In the genomic region with DNA sequence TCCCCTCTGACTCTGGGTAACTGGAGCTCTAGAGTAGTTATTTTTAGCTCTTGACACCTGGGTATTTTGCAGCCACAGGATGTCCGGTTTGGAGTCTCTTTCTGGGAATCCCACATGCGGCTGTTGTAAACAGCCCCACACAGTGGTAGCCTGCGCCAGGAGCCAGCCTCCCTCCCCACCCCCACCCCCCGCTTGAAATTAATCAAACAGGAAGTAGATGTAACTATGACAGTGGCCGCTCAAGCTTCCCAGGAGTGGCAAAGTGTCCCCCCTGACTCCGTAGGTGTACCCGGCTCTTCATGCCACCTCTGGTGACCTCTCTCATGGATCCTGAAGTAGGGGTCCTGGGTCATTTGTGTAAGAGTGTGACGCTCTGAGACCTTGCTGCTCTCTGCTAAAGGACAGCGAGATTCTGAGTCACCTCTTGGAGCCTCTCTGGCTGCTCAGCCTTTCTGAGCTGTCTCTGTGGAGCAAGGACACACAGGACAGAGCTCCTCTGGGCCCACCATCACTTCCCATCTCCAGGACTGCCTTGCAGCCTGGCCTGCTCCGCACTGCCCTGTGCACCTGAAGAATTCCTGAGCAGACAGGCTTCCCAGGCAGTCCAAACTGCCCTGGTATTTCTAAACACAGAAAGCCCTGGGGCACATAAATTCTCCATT, we compare ENCODE assay signal across 7 mouse cellular contexts. TPM values are rescaled to one million over a fixed set of nuclear protein-coding genes. Genes with fewer than 3 reads are reported as not detected.
A peak's percentile ranks its signal among the peaks of the same experiment; 100 is the strongest.
DNase-seq lines count a peak whose midpoint lies in the region; ATAC-seq lines count a peak whose summit lies in the region.

No protein-coding gene starts in this region.

- peak; percentile 56 for ATAC-seq in CD4-positive, CD25-positive, alpha-beta regulatory T cell, adult 4 months
- ATAC-seq in granulocyte monocyte progenitor cell, adult 5-6 weeks (replicated peaks; ENCODE audit: poor library complexity, severe bottlenecking) = peak; percentile 5

- peak; percentile 83 for DNase-seq in A20 (ENCODE audit: low read depth, low spot score)
- DNase-seq in kidney, postnatal 10 days = peak; percentile 51
- peak; percentile 62 to 74 for DNase-seq in natural killer cell, adult 2 months (ENCODE audit: low spot score in 2 of 2)
- DNase-seq in left cerebral cortex, postnatal 4 days = no peak
- DNase-seq in urinary bladder, postnatal 4 days (ENCODE audit: low spot score in 2 of 2) = no peak

- intact Hi-C loops in left cerebral cortex, postnatal 4 days (cut with DNase I) = no loop called here

RNA-seq across cellular contexts. Expression of gene Hdac7, which starts 22.9 kb away (rescaled TPM):
- polyA plus RNA-seq in CD4-positive, CD25-positive, alpha-beta regulatory T cell, adult 4 months (2017; shearing (Covaris generic)) = 10 to 100 TPM; 68.2 to 74.2 TPM
- 33.3 and 52.1 TPM in 2 replicates for total RNA-seq in granulocyte monocyte progenitor cell, adult 5-6 weeks (2014; fragmentation: Nextera tagmentation)
- total RNA-seq in granulocyte monocyte progenitor cell, adult 5-6 weeks (2017) = 3.5 and 6.1 TPM in 2 replicates
- 10 to 100 TPM; 41.0 to 41.3 TPM for total RNA-seq in left cerebral cortex, postnatal 4 days (2021)

RNA-seq across cellular contexts. Expression of gene Slc48a1, which starts 43.1 kb away (rescaled TPM):
- polyA plus RNA-seq in CD4-positive, CD25-positive, alpha-beta regulatory T cell, adult 4 months (2017; shearing (Covaris generic)) = 10 to 100 TPM; 33.9 to 37.1 TPM
- total RNA-seq in granulocyte monocyte progenitor cell, adult 5-6 weeks (2014; fragmentation: Nextera tagmentation) = 97.0 and 99.2 TPM in 2 replicates
- total RNA-seq in granulocyte monocyte progenitor cell, adult 5-6 weeks (2017) = 67.6 and 71.6 TPM in 2 replicates
- total RNA-seq in left cerebral cortex, postnatal 4 days (2021) = 10 to 100 TPM; 81.8 to 84.6 TPM

RNA-seq across cellular contexts. Expression of gene Rapgef3, which starts 53.7 kb away (rescaled TPM):
- 1 to 10 TPM in 1 of 2 experiments, under 1 TPM in 1; 0.31 to 1.5 TPM for polyA plus RNA-seq in CD4-positive, CD25-positive, alpha-beta regulatory T cell, adult 4 months (2017; shearing (Covaris generic))
- total RNA-seq in granulocyte monocyte progenitor cell, adult 5-6 weeks (2014; fragmentation: Nextera tagmentation) = 8.4 and 33.0 TPM in 2 replicates
- 11.9 and 19.1 TPM in 2 replicates for total RNA-seq in granulocyte monocyte progenitor cell, adult 5-6 weeks (2017)
- 10 to 100 TPM; 21.2 to 24.2 TPM for total RNA-seq in left cerebral cortex, postnatal 4 days (2021)

Comparison
In these comparisons a context has a peak if more than half of its experiments do, and no peak if none do; other contexts are left out.
1. DNase-seq: peak in A20 (single experiment), kidney, postnatal 10 days (single experiment) and natural killer cell, adult 2 months (2 of 2); none in left cerebral cortex, postnatal 4 days (single experiment) and urinary bladder, postnatal 4 days (0 of 2).